Mouse (Mus musculus) liver, embryonic 15.5 days (tissue): ENCODE measurements around the gene Hemgn. TPM values are rescaled to one million over a fixed set of nuclear protein-coding genes. Genes with fewer than 3 reads are reported as not detected.
A peak's percentile ranks its signal among the peaks of the same experiment; 100 is the strongest.

Experiments used
- ATAC-seq: fragments of 200-750 bp; cut with Nextera tagmentation; 2 replicates; pipeline ENCODE4 v1.8.0; 2017; ENCODE audit warnings: moderate number of reproducible peaks, mild to moderate bottlenecking, moderate library complexity; ENCODE audit not compliant: insufficient read depth
- H3K27ac ChIP-seq: fragments of 300-500 bp; sonication (generic); replicated peaks from 2 replicates; pipeline ENCODE4 v1.5.1; 2015; ENCODE audit warnings: mild to moderate bottlenecking, inconsistent platforms
- H3K27me3 ChIP-seq: fragments of 300-500 bp; sonication (generic); 2 replicates; pipeline ENCODE4 v1.6.1; 2015; ENCODE audit warnings: mild to moderate bottlenecking, inconsistent platforms
- H3K36me3 ChIP-seq: fragments of 300-500 bp; sonication (generic); replicated peaks from 2 replicates; pipeline ENCODE4 v1.6.1; 2015; ENCODE audit warnings: moderate library complexity, mild to moderate bottlenecking, inconsistent platforms
- H3K4me1 ChIP-seq: fragments of 300-500 bp; sonication (generic); replicated peaks from 2 replicates; pipeline ENCODE4 v1.6.1; 2015; ENCODE audit warnings: inconsistent platforms
- H3K4me2 ChIP-seq: fragments of 300-500 bp; sonication (generic); 2 replicates; pipeline ENCODE4 v1.6.1; 2015; ENCODE audit warnings: moderate library complexity, mild to moderate bottlenecking, inconsistent platforms
- H3K4me3 ChIP-seq: fragments of 300-500 bp; sonication (generic); replicated peaks from 2 replicates; pipeline ENCODE4 v1.5.1; 2015; ENCODE audit warnings: mild to moderate bottlenecking, inconsistent platforms
- H3K9ac ChIP-seq: fragments of 300-500 bp; sonication (generic); 2 replicates; pipeline ENCODE4 v1.6.1; 2015; ENCODE audit warnings: moderate library complexity, mild to moderate bottlenecking, inconsistent platforms
- H3K9me3 ChIP-seq: fragments of 300-500 bp; sonication (generic); replicated peaks from 2 replicates; pipeline ENCODE4 v1.6.1; 2016; ENCODE audit warnings: inconsistent platforms
- WGBS: fragments of 180-500 bp; shearing (Covaris S2); methylation state at CpG from one replicate; pipeline ENCODE4 v1.1.7; 2015; ENCODE audit warnings: mixed read lengths; ENCODE audit not compliant: insufficient replicate concordance; 5-methylcytosine and 5-hydroxymethylcytosine counted together
- polyA plus RNA-seq: library from polyadenylated mRNA; unstranded; fragments of >200 nt; fragmentation: Nextera tagmentation; extraction: Ambion mirVana; gene quantifications from 2 replicates; pipeline ENCODE4 v1.2.1, GENCODE M21; 2015

Hemgn gene
- polyA plus RNA-seq, 1 experiment from 2014 or later: 388 TPM

DNA sequence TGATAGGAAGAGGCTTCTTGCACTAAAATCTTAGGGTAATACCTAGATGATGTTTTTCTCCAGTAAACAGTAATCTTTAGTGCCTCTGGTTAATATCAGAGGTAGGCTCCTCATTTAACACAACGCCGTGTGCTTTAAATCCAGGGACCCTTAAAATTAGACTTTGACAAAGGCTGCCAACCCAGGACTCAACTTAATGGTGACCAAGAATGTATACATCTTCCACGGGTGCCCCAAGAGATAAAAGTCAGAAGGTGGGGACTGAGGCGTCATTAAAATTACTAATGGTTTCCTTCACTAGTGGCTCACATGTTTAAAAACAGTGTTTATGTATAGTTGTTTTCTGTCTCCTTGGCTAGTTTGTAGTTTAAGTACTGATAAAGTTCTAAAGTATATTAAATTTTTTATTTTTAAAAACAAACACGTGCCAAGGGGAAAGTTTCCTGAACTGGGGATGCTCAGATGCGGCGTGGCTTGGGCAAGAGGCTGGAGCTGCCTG lies 36.8 kb upstream of the Hemgn start:
- 21% methylated on average over 7 of the region's 7 CpGs for WGBS
- H3K27me3 ChIP-seq: no peaks in the 10 kb centered on the region
- H3K27ac ChIP-seq: peak overlapping the region; percentile 98
- H3K4me2 ChIP-seq: peak overlapping the region; percentile 90
- ATAC-seq: no peak
- H3K4me3 ChIP-seq: peak overlapping the region; percentile 92
- peaks cover 18% of the 10 kb centered on the region; the same call in 1 of the 2 replicates for H3K36me3 ChIP-seq
- H3K9me3 ChIP-seq: no peaks in the 10 kb centered on the region
- peak overlapping the region; percentile 98 for H3K9ac ChIP-seq
- peaks cover 72% of the 10 kb centered on the region for H3K4me1 ChIP-seq

DNA sequence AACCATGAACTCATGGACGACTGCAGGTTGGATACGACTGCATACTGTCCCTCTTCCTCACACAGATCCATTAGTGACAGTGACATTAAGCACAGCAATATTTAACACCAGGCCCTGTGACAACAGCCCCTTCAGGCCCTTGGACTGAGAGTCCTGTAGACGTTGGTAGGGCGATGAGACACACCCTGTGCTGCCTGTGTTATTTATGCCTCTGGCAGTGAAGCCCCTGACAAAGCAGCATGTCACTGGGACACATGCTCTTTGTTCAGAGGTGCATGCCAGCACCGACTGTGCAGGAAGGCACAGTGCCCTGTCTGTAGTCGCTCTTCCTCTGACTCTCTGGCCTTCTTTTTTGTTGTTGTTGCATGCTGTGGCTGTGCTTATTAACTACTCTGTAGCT lies 35.6 kb upstream of the Hemgn start:
- H3K4me2 ChIP-seq: peak overlapping the region; percentile 90
- peaks cover 64% of the 10 kb centered on the region for H3K4me1 ChIP-seq

GRCm38 (mm10) chr4:46447461-46447860 lies 34.2 kb upstream of the Hemgn start:
- no peak for ATAC-seq
- no peaks in the 10 kb centered on the region for H3K27me3 ChIP-seq
- no peak overlapping the region for H3K4me3 ChIP-seq
- H3K9ac ChIP-seq: 0 out of 2 replicates have a peak overlapping the region, but pooled peaks have one; percentile 48
- H3K36me3 ChIP-seq: no peaks in the 10 kb centered on the region; the same call in 1 of the 2 replicates
- peak overlapping the region; percentile 98 for H3K27ac ChIP-seq
- no peak overlapping the region for H3K4me2 ChIP-seq
- H3K4me1 ChIP-seq: peaks cover 61% of the 10 kb centered on the region
- 37% methylated on average over 1 of the region's 1 CpGs for WGBS
- no peaks in the 10 kb centered on the region for H3K9me3 ChIP-seq

More for the DNA sequence above, 35.6 kb upstream of the Hemgn start:
- ATAC-seq: no peak
- no peaks in the 10 kb centered on the region for H3K9me3 ChIP-seq
- H3K27ac ChIP-seq: peak overlapping the region; percentile 98
- 23% methylated on average over 6 of the region's 6 CpGs for WGBS
- peaks cover 10% of the 10 kb centered on the region; the same call in 1 of the 2 replicates for H3K36me3 ChIP-seq
- no peaks in the 10 kb centered on the region for H3K27me3 ChIP-seq
- H3K4me3 ChIP-seq: no peak overlapping the region
- H3K9ac ChIP-seq: peak overlapping the region; percentile 48

DNA sequence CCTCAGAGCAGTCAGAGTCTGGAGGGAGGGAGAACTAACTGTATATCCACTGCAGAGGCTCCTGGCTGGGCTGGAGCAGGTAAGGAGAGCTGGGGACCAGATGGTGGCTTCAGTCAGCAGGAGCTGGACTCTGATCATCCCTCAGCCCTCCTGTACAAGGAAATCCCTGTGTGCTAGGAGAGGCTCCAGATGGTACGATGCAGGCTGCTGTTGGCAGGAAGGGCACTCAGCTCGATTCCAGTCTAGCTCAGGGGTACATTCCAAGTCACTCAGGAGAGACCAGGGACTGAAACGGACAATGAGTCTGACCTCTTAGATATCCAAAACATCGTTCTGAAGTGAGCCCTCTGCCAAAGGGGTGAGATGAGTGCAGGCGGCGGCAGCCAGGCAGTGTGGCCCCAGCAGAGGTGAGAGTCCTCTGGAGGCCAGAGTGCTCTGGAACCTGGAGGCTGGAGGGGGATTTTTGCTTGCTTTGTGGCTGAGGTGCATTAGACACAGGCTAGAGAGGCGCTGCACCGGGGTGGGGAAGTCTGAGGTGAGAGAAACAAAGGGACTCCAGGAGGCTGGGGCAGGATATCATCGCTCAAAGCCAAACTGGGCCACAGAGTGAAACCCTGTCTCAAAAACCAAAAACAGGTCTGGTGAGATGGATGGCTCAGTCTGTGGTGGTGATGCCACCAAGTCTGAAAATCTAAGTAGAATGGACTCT lies 32.1 kb upstream of the Hemgn start:
- Histone ChIP-seq H3K9me3 (no peaks in the 10 kb centered on the region), H3K4me1 (peaks cover 60% of the 10 kb centered on the region), H3K27me3 (no peaks in the 10 kb centered on the region), H3K9ac (no peak overlapping the region), H3K4me2 (no peak overlapping the region), H3K36me3 (no peaks in the 10 kb centered on the region), H3K27ac (peak overlapping the region; percentile 98), H3K4me3 (no peak overlapping the region)
- 77% methylated on average over 9 of the region's 9 CpGs for WGBS
- ATAC-seq: no peak

DNA sequence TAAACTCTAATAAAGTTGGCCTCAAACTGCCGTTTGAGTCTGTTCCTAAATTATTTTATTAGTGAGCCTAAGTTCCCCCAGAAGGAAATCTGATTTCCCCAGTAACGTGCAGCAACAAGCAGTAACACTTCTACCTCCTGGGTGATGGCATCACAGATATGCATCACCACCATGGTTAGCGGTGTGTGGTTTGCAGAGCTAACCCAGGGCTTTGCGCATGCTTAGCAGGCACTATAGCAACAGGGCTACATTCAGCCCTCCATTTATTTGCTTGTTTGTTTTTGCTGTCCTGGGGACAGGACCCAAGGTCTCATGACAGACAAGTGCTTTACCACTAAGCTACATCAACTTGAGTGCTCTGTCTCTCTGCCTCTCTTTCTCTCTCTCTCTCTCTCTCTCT lies 29.2 kb upstream of the Hemgn start:
- peak overlapping the region; percentile 39; the same call in 1 of the 2 replicates for H3K27ac ChIP-seq
- no peak overlapping the region for H3K4me2 ChIP-seq
- H3K4me1 ChIP-seq: peaks cover 36% of the 10 kb centered on the region
- no peaks in the 10 kb centered on the region for H3K36me3 ChIP-seq
- H3K9ac ChIP-seq: no peak overlapping the region
- ATAC-seq: no peak
- H3K27me3 ChIP-seq: no peaks in the 10 kb centered on the region
- no peak overlapping the region for H3K4me3 ChIP-seq
- WGBS: 51% methylated on average over 4 of the region's 4 CpGs
- H3K9me3 ChIP-seq: no peaks in the 10 kb centered on the region

DNA sequence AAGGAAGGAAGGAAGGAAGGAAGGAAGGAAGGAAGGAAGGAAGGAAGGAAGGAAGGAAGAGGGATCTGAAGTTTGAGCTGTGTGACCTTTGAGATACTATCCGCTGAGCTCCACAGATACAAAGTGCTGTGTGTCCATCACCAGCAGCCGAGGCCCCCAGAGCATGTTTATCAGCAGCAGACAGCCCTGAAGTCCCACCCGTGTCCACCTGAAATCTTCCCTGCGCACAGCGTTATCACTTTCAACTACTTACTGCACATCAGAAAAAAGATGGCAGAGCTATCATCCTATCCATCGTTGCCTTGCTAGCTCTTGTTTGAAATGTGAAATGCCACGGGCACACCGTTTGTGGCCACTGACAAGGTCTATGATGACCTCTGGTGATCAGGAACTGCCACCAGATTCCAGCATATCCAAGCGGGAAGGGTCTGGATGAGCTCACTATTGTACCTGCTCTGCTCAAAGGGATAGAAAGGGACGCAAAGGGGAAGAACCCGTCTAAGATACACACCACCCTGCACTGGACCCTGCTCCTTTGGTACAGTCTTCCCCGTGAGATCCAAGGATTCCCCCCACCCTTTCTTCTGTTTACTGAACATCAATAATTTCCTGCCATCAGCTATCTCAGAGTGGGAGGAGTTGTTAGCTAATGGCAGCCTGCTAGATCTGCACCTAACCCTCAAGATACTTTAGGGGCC lies 19.2 kb upstream of the Hemgn start:
- Histone ChIP-seq H3K27ac (peak overlapping the region; percentile 97), H3K36me3 (no peaks in the 10 kb centered on the region), H3K4me2 (peak overlapping the region; percentile 71), H3K9ac (peak overlapping the region; percentile 64), H3K27me3 (no peaks in the 10 kb centered on the region), H3K4me1 (peaks cover 75% of the 10 kb centered on the region), H3K9me3 (no peaks in the 10 kb centered on the region), H3K4me3 (peak overlapping the region; percentile 32)
- WGBS: 28% methylated on average over 12 of the region's 12 CpGs
- peak; percentile 99 for ATAC-seq

GRCm38 (mm10) chr4:46428903-46429499 lies 15.7 kb upstream of the Hemgn start:
- H3K4me3 ChIP-seq: no peak overlapping the region
- H3K9me3 ChIP-seq: no peaks in the 10 kb centered on the region
- no peak overlapping the region for H3K9ac ChIP-seq
- WGBS: 73% methylated on average over 10 of the region's 10 CpGs
- H3K27me3 ChIP-seq: no peaks in the 10 kb centered on the region
- peak overlapping the region; percentile 53 for H3K27ac ChIP-seq
- no peak for ATAC-seq
- no peaks in the 10 kb centered on the region for H3K36me3 ChIP-seq
- no peak overlapping the region for H3K4me2 ChIP-seq
- H3K4me1 ChIP-seq: peaks cover 59% of the 10 kb centered on the region

DNA sequence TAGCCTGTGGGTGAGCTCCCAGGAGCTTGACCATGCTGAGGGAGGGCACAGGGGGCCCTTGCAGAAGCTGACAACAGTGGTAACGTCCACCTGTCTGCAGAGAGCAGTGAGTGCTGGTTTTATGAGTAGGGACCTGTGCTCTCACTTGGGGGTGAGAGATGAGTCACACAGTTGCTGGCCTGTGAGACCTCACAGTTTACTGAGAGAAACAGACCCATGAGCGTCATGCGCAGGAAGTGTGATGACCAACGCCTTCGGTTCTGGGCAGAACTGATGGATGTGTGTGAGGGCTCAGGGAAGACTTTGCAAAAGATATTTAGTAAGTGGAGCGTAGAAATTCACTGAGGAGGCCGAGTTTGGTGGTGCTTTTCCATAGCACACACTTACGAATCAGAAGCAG lies 9.3 kb upstream of the Hemgn start:
- Histone ChIP-seq H3K9ac (no peak overlapping the region), H3K9me3 (no peaks in the 10 kb centered on the region), H3K36me3 (no peaks in the 10 kb centered on the region), H3K27ac (peak overlapping the region; percentile 54), H3K27me3 (peaks cover 3% of the 10 kb centered on the region; the same call in 1 of the 2 replicates), H3K4me2 (no peak overlapping the region), H3K4me1 (peaks cover 40% of the 10 kb centered on the region), H3K4me3 (no peak overlapping the region)
- 58% methylated on average over 8 of the region's 8 CpGs for WGBS
- ATAC-seq: no peak

- H3K36me3 ChIP-seq: no peaks in the 10 kb centered on the region
- no peak overlapping the region for H3K9ac ChIP-seq
- 83% methylated on average over 9 of the region's 9 CpGs for WGBS
- no peak overlapping the region for H3K4me2 ChIP-seq
- H3K27ac ChIP-seq: 0 out of 2 replicates have a peak overlapping the region, but pooled peaks have one; percentile 34
- H3K27me3 ChIP-seq: peaks cover 3% of the 10 kb centered on the region; the same call in 1 of the 2 replicates
- no peak for ATAC-seq
- peaks cover 45% of the 10 kb centered on the region for H3K4me1 ChIP-seq
- no peaks in the 10 kb centered on the region for H3K9me3 ChIP-seq
- H3K4me3 ChIP-seq: no peak overlapping the region
These were observed 5.5 kb upstream of the Hemgn start for GRCm38 (mm10) chr4:46418851-46419250.

DNA sequence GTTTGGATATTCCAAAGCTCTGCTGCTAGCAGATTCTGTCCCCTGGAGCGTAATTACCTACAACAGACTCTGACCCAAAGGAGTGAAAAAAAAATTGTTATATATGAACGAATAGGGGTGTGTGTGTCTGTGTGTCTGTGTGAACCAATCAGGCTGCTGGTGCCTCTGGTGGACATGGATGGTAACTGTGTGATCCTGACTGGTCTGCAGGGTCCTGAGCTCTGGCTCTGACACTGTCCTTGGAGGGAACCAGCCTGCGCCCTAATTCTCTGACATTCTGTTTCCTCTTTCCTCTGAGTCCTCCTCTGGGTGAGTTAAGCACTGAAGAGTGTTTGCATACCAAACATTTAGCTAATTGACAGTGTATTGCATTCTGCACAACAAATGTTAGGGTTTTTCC lies 4.2 kb upstream of the Hemgn start:
- Histone ChIP-seq H3K4me3 (no peak overlapping the region), H3K9ac (no peak overlapping the region), H3K4me2 (no peak overlapping the region), H3K9me3 (no peaks in the 10 kb centered on the region), H3K27ac (peak overlapping the region; percentile 55), H3K36me3 (no peaks in the 10 kb centered on the region), H3K4me1 (peaks cover 50% of the 10 kb centered on the region), H3K27me3 (peaks cover 1% of the 10 kb centered on the region; the same call in 1 of the 2 replicates)
- peak; percentile 54; the same call in 1 of the 2 replicates for ATAC-seq
- 39% methylated on average over 3 of the region's 3 CpGs for WGBS

DNA sequence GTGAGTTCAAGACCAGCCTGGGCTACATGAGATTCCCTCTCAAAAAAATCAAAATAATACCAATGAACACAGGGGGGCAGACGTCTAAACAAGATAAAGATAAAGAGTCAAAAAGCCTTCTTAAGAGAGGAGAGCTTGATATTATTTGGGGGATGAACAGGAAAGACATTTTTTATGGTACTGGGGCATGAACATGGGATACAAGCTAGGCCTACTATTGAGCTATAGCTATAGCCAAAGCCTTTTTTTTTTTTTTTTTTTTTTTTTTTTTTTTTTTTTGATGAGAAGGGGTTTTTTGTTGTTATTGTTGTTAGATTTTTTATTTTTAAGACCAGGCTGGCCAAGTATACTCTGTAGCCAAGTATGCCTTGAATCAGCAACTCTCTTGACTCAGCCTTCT lies 1.2 kb downstream of the Hemgn start:
- peaks cover 77% of the 10 kb centered on the region for H3K4me1 ChIP-seq
- peak overlapping the region; percentile 99 for H3K27ac ChIP-seq

More for the DNA sequence above, 1.2 kb downstream of the Hemgn start:
- Histone ChIP-seq H3K36me3 (no peaks in the 10 kb centered on the region), H3K4me2 (peak overlapping the region; percentile 72; the same call in 1 of the 2 replicates), H3K9ac (peak overlapping the region; percentile 63), H3K4me3 (no peak overlapping the region), H3K27me3 (no peaks in the 10 kb centered on the region), H3K9me3 (no peaks in the 10 kb centered on the region)
- no peak for ATAC-seq
- WGBS: 8% methylated on average over 1 of the region's 1 CpGs
